Mouse (Mus musculus) midbrain, embryonic 11.5 days (tissue): ENCODE results near the gene Tmem107. TPM values are rescaled to one million over a fixed set of nuclear protein-coding genes. Genes with fewer than 3 reads are reported as not detected.

Experiments
- ATAC-seq: fragments of 200-750 bp; cut with Nextera tagmentation; 2 replicates; pipeline ENCODE4 v1.8.0; 2017; ENCODE audit warnings: moderate TSS enrichment, moderate library complexity; ENCODE audit not compliant: low FRiP score
- DNase-seq: peaks from one replicate; pipeline ENCODE4 v3.0.0; 2015; ENCODE audit warnings: low spot score; ENCODE audit errors: missing footprints
- H3K27ac ChIP-seq: fragments of 300-500 bp; sonication (generic); 2 replicates; pipeline ENCODE4 v1.5.1; 2014; ENCODE audit warnings: low read depth, low read length
- H3K27me3 ChIP-seq: fragments of 300-500 bp; sonication (generic); 2 replicates; pipeline ENCODE4 v1.6.1; 2014; ENCODE audit warnings: mild to moderate bottlenecking, low read length, moderate library complexity, mixed read lengths; ENCODE audit not compliant: control insufficient read depth, insufficient read depth
- H3K36me3 ChIP-seq: fragments of 300-500 bp; sonication (generic); 2 replicates; pipeline ENCODE4 v1.6.1; 2014; ENCODE audit warnings: mild to moderate bottlenecking, low read length, moderate library complexity, mixed read lengths; ENCODE audit not compliant: control insufficient read depth, insufficient read depth
- H3K4me1 ChIP-seq: fragments of 300-500 bp; sonication (generic); 2 replicates; pipeline ENCODE4 v1.6.1; 2014; ENCODE audit warnings: low read length; ENCODE audit not compliant: control insufficient read depth, insufficient read depth
- H3K4me2 ChIP-seq: fragments of 300-500 bp; sonication (generic); 2 replicates; pipeline ENCODE4 v1.6.1; 2014; ENCODE audit warnings: mild to moderate bottlenecking, moderate library complexity
- H3K4me3 ChIP-seq: fragments of 300-500 bp; sonication (generic); 2 replicates; pipeline ENCODE4 v1.5.1; 2014; ENCODE audit warnings: low read depth, low read length
- H3K9ac ChIP-seq: fragments of 300-500 bp; sonication (generic); 2 replicates; pipeline ENCODE4 v1.6.1; 2014; ENCODE audit warnings: low read length
- H3K9me3 ChIP-seq: fragments of 300-500 bp; sonication (generic); 2 replicates; pipeline ENCODE4 v1.6.1; 2016; ENCODE audit warnings: low read length; ENCODE audit not compliant: control insufficient read depth
- WGBS: fragments of 180-500 bp; shearing (Covaris S2); extraction: QIAGEN DNeasy Blood & Tissue Kit; methylation state at CpG from one replicate; pipeline ENCODE4 v1.1.7; 2014; 5-methylcytosine and 5-hydroxymethylcytosine counted together
- polyA plus RNA-seq: library from polyadenylated mRNA; unstranded; fragments of >200 nt; fragmentation: Nextera tagmentation; extraction: Ambion mirVana; gene quantifications from 2 replicates; pipeline ENCODE4 v1.2.1, GENCODE M21; 2014

The Tmem107 gene
- polyA plus RNA-seq, 1 experiment from 2014 or later, result 57.7 TPM

DNA sequence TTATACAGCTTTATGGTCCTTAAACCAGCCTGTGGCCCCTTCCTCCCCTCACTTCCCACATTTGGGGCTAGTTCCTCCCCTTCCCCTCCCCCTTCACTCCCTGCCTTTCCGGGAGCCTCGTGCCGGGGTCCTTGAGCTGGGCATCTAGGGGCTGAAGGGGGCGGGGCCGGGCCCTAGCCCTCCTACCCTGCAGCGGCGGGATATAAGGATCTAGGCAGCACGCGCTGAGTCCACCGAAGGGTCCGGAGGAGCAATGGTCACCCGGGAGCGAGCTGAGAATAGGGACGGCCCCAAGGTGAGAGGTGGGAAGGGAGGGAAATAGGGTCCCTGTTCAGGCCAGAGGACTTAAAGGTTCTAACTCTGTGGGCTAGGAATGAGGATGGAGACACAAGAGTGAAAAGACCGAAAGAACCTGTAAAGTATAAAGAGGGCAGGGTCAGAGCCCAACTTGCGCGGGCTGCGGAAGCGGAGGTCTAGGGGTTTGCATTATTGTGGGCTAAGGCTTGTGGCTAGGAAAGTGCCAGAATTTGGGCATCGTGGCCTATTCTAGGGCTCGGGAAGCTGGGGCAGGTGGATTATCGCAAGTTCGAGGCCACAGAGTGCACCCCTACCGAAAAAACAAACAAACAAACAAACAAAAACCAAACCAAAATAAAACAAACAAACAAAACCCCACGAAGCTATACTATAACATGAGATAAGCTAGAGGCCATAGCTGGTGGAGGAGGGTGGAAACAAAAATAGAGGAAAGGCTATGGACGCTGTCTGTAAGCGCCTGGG lies 49.8 kb downstream of the Tmem107 start, which contains the start of gene Hes7:
Hes7 (plus strand) TSS at position 184 of the 780 bp plus-strand sequence.
- Histone ChIP-seq H3K4me3 (peak within 1 kb of the TSS; percentile 74), H3K27ac (no peak within 1 kb of the TSS), H3K36me3 (no peaks in the 10 kb centered on the region), H3K4me2 (peak within 1 kb of the TSS; percentile 87), H3K9ac (peak within 1 kb of the TSS; percentile 55), H3K4me1 (peaks cover 28% of the 10 kb centered on the region), H3K9me3 (no peaks in the 10 kb centered on the region), H3K27me3 (peaks cover 14% of the 10 kb centered on the region)
- ATAC-seq, result no peak
- DNase-seq, result peak; percentile 95
- 1% methylated on average over 27 of the region's 27 CpGs for WGBS

DNA sequence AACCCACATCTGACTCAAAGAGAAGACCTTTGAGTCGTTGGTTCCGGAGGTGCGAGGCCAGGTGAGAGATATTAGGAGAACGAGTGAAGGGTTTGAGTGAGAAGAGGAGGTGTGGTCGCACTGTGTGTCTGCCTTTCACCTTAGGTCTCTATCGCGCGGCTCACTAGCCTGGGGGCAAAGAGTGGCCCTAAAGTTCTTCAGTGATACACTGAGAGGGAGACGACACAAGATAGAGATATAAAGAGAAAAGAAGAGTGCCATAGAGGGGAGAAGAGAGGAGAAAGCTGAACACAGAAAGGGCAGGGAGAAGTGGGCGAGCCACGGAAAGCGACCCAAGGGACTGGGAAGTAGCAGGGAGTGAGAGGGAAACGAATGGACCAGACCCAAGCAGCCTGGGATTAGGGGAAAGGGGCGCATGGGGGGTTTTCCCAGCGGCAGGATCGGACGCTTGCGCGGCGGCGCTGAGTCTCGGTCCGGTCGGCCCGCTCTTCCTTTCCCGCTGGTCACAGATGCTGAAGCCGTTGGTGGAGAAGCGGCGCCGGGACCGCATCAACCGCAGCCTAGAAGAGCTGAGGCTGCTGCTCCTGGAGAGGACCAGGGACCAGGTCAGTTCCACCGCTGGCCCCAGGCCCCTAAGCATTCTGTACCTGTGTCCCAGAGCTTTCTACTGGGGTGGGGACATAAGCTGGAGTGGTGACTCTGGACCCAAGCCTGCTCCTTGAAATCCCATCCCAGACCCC lies 50.6 kb downstream of the Tmem107 start:
- Histone ChIP-seq H3K36me3 (no peaks in the 10 kb centered on the region), H3K9me3 (no peaks in the 10 kb centered on the region), H3K4me3 (peak overlapping the region; percentile 59), H3K4me2 (peak overlapping the region; percentile 87), H3K4me1 (peaks cover 36% of the 10 kb centered on the region), H3K9ac (peak overlapping the region; percentile 55), H3K27me3 (peaks cover 12% of the 10 kb centered on the region), H3K27ac (no peak overlapping the region)
- under 1% methylated on average over 33 of the region's 33 CpGs for WGBS
- DNase-seq (peak; percentile 96), ATAC-seq (no peak)

DNA sequence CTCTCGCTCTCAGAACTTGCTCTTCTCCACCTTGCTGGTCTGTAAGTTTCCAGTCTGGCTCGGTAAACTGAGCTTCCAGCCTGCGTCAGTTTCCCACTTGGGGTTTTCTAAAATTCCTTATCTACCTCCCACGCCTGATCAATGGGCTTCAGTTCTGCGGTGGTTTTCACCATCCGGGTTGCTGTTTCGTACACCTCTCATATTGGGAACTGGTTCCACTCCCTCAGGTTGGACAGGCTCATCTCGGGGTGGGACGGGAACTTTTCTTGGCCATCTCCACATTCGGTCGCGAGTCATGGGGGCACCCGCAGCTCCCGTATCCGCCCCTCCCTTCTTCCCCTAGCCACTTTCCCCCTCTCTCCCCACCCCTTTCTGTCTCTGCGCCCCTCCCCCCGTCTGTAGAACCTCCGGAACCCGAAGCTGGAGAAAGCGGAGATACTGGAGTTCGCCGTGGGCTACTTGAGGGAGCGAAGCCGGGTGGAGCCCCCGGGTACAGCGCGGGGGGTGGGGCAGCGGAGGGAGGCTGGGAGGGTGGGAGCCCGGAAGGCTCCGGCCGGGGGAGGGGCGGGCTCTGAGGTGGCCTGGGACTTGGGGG lies 51.2 kb downstream of the Tmem107 start:
- Histone ChIP-seq H3K9me3 (no peaks in the 10 kb centered on the region), H3K36me3 (no peaks in the 10 kb centered on the region), H3K9ac (peak overlapping the region; percentile 55), H3K4me3 (peak overlapping the region; percentile 59), H3K27me3 (peaks cover 12% of the 10 kb centered on the region), H3K4me1 (peaks cover 37% of the 10 kb centered on the region), H3K4me2 (peak overlapping the region; percentile 87), H3K27ac (no peak overlapping the region)
- ATAC-seq (no peak), DNase-seq (peak; percentile 96)
- WGBS, result under 1% methylated on average over 32 of the region's 32 CpGs

DNA sequence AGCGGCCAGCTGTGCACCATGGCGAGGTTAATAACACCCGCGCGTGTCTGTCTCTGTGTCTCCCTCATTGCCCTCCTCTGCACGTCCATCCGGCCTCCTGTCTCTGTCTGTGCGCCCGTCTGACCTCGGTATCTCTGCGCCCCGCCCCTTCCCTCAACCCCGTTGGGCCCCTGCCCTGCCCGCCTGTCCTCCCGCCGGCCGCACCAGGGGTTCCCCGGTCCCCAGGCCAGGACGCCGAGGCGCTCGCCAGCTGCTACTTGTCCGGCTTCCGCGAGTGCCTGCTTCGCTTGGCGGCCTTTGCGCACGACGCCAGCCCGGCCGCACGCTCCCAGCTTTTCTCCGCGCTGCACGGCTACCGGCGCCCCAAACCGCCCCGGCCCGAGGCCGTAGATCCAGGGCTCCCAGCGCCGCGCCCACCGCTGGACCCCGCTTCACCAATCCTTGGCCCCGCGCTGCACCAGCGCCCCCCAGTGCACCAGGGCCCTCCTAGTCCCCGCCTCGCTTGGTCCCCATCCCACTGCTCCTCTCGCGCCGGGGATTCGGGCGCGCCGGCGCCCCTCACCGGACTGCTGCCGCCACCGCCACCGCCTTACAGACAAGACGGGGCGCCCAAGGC lies 51.8 kb downstream of the Tmem107 start, which contains the start of gene 9130213A22Rik:
9130213A22Rik (minus strand) TSS at position 254 of the 616 bp plus-strand sequence.
- H3K4me1 ChIP-seq, result peaks cover 35% of the 10 kb centered on the region
- DNase-seq, result peak; percentile 98
- H3K27me3 ChIP-seq, result peaks cover 12% of the 10 kb centered on the region
- H3K4me3 ChIP-seq, result peak within 1 kb of the TSS; percentile 59
- peak; percentile 72 for ATAC-seq
- H3K9ac ChIP-seq, result peak within 1 kb of the TSS; percentile 55
- H3K4me2 ChIP-seq, result peak within 1 kb of the TSS; percentile 87
- under 1% methylated on average over 57 of the region's 66 CpGs for WGBS
- H3K27ac ChIP-seq, result peak within 1 kb of the TSS; percentile 8; the same call in 1 of the 2 replicates
- no peaks in the 10 kb centered on the region for H3K36me3 ChIP-seq
- H3K9me3 ChIP-seq, result no peaks in the 10 kb centered on the region

Other genes with a start within 250 kb of the Tmem107 start
- 47.6 and 49.6 TPM in 2 replicates for gene Ndel1, start 198.9 kb upstream of the Tmem107 start, polyA plus RNA-seq
- gene Rnf222, start 182.3 kb upstream of the Tmem107 start, polyA plus RNA-seq, result 0.04 and 0.07 TPM in 2 replicates
- gene Rpl26, start 169.2 kb upstream of the Tmem107 start, polyA plus RNA-seq, result 841 and 881 TPM in 2 replicates
- not detected in 2 replicates for gene Odf4, start 143.7 kb upstream of the Tmem107 start, polyA plus RNA-seq
- 3.7 and 4.2 TPM in 2 replicates for gene Arhgef15, start 113.3 kb upstream of the Tmem107 start, polyA plus RNA-seq
- gene Slc25a35, start 102.7 kb upstream of the Tmem107 start, polyA plus RNA-seq, result 1.1 and 1.2 TPM in 2 replicates
- 54.5 and 55.3 TPM in 2 replicates for gene Rangrf, start 95.6 kb upstream of the Tmem107 start, polyA plus RNA-seq
- 31.2 and 33.0 TPM in 2 replicates for gene Pfas, start 62.3 kb upstream of the Tmem107 start, polyA plus RNA-seq
- gene Ctc1, start 54.9 kb upstream of the Tmem107 start, polyA plus RNA-seq, result 54.6 and 54.8 TPM in 2 replicates
- 169 and 171 TPM in 2 replicates for gene Aurkb, start 25.2 kb upstream of the Tmem107 start, polyA plus RNA-seq
- 8.8 and 9.8 TPM in 2 replicates for gene Borcs6, start 11.1 kb upstream of the Tmem107 start, polyA plus RNA-seq
- 72.4 and 73.5 TPM in 2 replicates for gene Vamp2, start 17.7 kb downstream of the Tmem107 start, polyA plus RNA-seq
- 6.0 and 7.3 TPM in 2 replicates for gene Per1, start 24.4 kb downstream of the Tmem107 start, polyA plus RNA-seq
- gene Hes7, start 49.6 kb downstream of the Tmem107 start, polyA plus RNA-seq, result 0.17 and 0.33 TPM in 2 replicates
- 0.11 TPM in 1 of 2 replicates, not detected in the other for gene 9130213A22Rik, start 51.8 kb downstream of the Tmem107 start, polyA plus RNA-seq
- gene Aloxe3, start 55.1 kb downstream of the Tmem107 start, polyA plus RNA-seq, result 0.15 and 0.74 TPM in 2 replicates
- not detected in 2 replicates for gene Alox12b, start 86.2 kb downstream of the Tmem107 start, polyA plus RNA-seq
- 0.11 TPM in 1 of 2 replicates, not detected in the other for gene Alox8, start 127.0 kb downstream of the Tmem107 start, polyA plus RNA-seq
- gene Gucy2e, start 166.2 kb downstream of the Tmem107 start, polyA plus RNA-seq, result 0.04 TPM in 1 of 2 replicates, not detected in the other